Mouse (Mus musculus): ENCODE results near the gene Rac2. TPM values are rescaled to one million over a fixed set of nuclear protein-coding genes. Genes with fewer than 3 reads are reported as not detected.
A peak's percentile ranks its signal among the peaks of the same experiment; 100 is the strongest.

Gene Rac2
- total RNA-seq, 2 experiments from 2014 or later: 0.98 to 3.9 TPM

GRCm38 (mm10) chr15:78587050-78587994 is 14.7 kb upstream of the Rac2 start:
- Histone ChIP-seq H3K4me3 (no peak overlapping the region), H3K27ac (no peak overlapping the region)
- peak; percentile 95 for TF ChIP-seq CTCF (IDR thresholded peaks at IDR 0.05)
- intact Hi-C loops (cut with DNase I): loop anchor here (1.0 kb wide), 1 partner anchor 157 kb away; no protein-coding TSS in a partner anchor
- peak; percentile 86 to 91 for DNase-seq (ENCODE audit: extremely low spot score in 1 of 2, low spot score in 2 of 2)

- intact Hi-C loops (cut with DNase I): no loop called here
- no peak for DNase-seq (ENCODE audit: extremely low spot score in 1 of 2, low spot score in 2 of 2)
These were observed 12.8 kb upstream of the Rac2 start for GRCm38 (mm10) chr15:78585404-78585803.

GRCm38 (mm10) chr15:78583352-78583751 is 10.8 kb upstream of the Rac2 start:
- no peak for TF ChIP-seq CTCF (IDR thresholded peaks at IDR 0.05)
- Histone ChIP-seq H3K27ac (no peak overlapping the region), H3K4me3 (no peak overlapping the region)
- intact Hi-C loops (cut with DNase I): no loop called here
- DNase-seq (ENCODE audit: extremely low spot score in 1 of 2, low spot score in 2 of 2): no peak

More at GRCm38 (mm10) chr15:78585404-78585803, 12.8 kb upstream of the Rac2 start:
- TF ChIP-seq CTCF (IDR thresholded peaks at IDR 0.05): no peak
- no peak overlapping the region for H3K4me3 ChIP-seq
- no peak overlapping the region for H3K27ac ChIP-seq

- intact Hi-C loops (cut with DNase I): no loop called here
- no peak for DNase-seq (ENCODE audit: extremely low spot score in 1 of 2, low spot score in 2 of 2)
- H3K27ac ChIP-seq: no peak overlapping the region
- no peak overlapping the region for H3K4me3 ChIP-seq
- no peak for TF ChIP-seq CTCF (IDR thresholded peaks at IDR 0.05)
These were observed 3.8 kb upstream of the Rac2 start for GRCm38 (mm10) chr15:78576284-78576810.

- H3K4me3 ChIP-seq: no peak overlapping the region
- no peak for TF ChIP-seq CTCF (IDR thresholded peaks at IDR 0.05)
These were observed 348 bp downstream of the Rac2 start for GRCm38 (mm10) chr15:78572270-78572600.

GRCm38 (mm10) chr15:78571554-78572269 is 871 bp downstream of the Rac2 start:
- Histone ChIP-seq H3K27ac (no peak overlapping the region), H3K4me3 (no peak overlapping the region)
- DNase-seq (ENCODE audit: extremely low spot score in 1 of 2, low spot score in 2 of 2): no peak
- TF ChIP-seq CTCF (IDR thresholded peaks at IDR 0.05): no peak
- intact Hi-C loops (cut with DNase I): no loop called here

More at GRCm38 (mm10) chr15:78572270-78572600, 348 bp downstream of the Rac2 start:
- no peak for DNase-seq (ENCODE audit: extremely low spot score in 1 of 2, low spot score in 2 of 2)
- H3K27ac ChIP-seq: no peak overlapping the region
- intact Hi-C loops (cut with DNase I): no loop called here

- TF ChIP-seq CTCF (IDR thresholded peaks at IDR 0.05): no peak
- DNase-seq (ENCODE audit: extremely low spot score in 1 of 2, low spot score in 2 of 2): no peak
- no peak overlapping the region for H3K4me3 ChIP-seq
- intact Hi-C loops (cut with DNase I): no loop called here
- no peak overlapping the region for H3K27ac ChIP-seq
These were observed 2.4 kb downstream of the Rac2 start for GRCm38 (mm10) chr15:78570170-78570569.

- Histone ChIP-seq H3K27ac (no peak overlapping the region), H3K4me3 (no peak overlapping the region)
- intact Hi-C loops (cut with DNase I): no loop called here
- no peak for DNase-seq (ENCODE audit: extremely low spot score in 1 of 2, low spot score in 2 of 2)
- no peak; the same call in 1 of the 2 replicates for TF ChIP-seq CTCF (IDR thresholded peaks at IDR 0.05)
These were observed 4.9 kb downstream of the Rac2 start for GRCm38 (mm10) chr15:78567608-78568120.

- Histone ChIP-seq H3K4me3 (no peak overlapping the region), H3K27ac (no peak overlapping the region)
- intact Hi-C loops (cut with DNase I): no loop called here
- no peak for DNase-seq (ENCODE audit: extremely low spot score in 1 of 2, low spot score in 2 of 2)
- no peak for TF ChIP-seq CTCF (IDR thresholded peaks at IDR 0.05)
These were observed 7.7 kb downstream of the Rac2 start for GRCm38 (mm10) chr15:78564764-78565435.

GRCm38 (mm10) chr15:78563937-78564336 is 8.6 kb downstream of the Rac2 start:
- intact Hi-C loops (cut with DNase I): no loop called here
- TF ChIP-seq CTCF (IDR thresholded peaks at IDR 0.05): no peak
- Histone ChIP-seq H3K4me3 (no peak overlapping the region), H3K27ac (no peak overlapping the region)
- no peak for DNase-seq (ENCODE audit: extremely low spot score in 1 of 2, low spot score in 2 of 2)

GRCm38 (mm10) chr15:78563344-78563743 is 9.2 kb downstream of the Rac2 start:
- no peak for DNase-seq (ENCODE audit: extremely low spot score in 1 of 2, low spot score in 2 of 2)
- H3K4me3 ChIP-seq: no peak overlapping the region
- intact Hi-C loops (cut with DNase I): no loop called here
- TF ChIP-seq CTCF (IDR thresholded peaks at IDR 0.05): no peak
- H3K27ac ChIP-seq: no peak overlapping the region

Measured in left cerebral cortex, adult 2 months (tissue).